ENCODE assay signal across 9 mouse cellular contexts in genomic region chr9:18779476-18779875, GRCm38 (mm10). TPM values are rescaled to one million over a fixed set of nuclear protein-coding genes. Genes with fewer than 3 reads are reported as not detected.
A peak's percentile ranks its signal among the peaks of the same experiment; 100 is the strongest.
DNase-seq lines count a peak whose midpoint lies in the region; ATAC-seq and TF ChIP-seq lines count a peak whose summit lies in the region.
"Had no signal": no experiment of that assay in that cellular context is flagged by ENCODE, and none has a peak within 500 bp of the region (broad histone marks: within the 10 kb centered on the region; RNA-seq: fewer than 3 reads in every experiment).

No protein-coding gene starts in this region.

- no peak overlapping the region; the same call in 1 of the 2 replicates for H3K4me2 ChIP-seq in midbrain, embryonic 11.5 days
- H3K4me2 ChIP-seq in forebrain, embryonic 12.5 days: 0 out of 2 replicates have a peak overlapping the region, but pooled peaks have one; percentile 8
- no peak overlapping the region for H3K4me2 ChIP-seq in intestine, embryonic 16.5 days (ENCODE audit: low read depth, low read length)

- no peak overlapping the region for H3K27ac ChIP-seq in midbrain, embryonic 11.5 days (ENCODE audit: low read depth, low read length)
- H3K27ac ChIP-seq in midbrain, embryonic 10.5 days (replicated peaks): no peak overlapping the region
- H3K27ac ChIP-seq in forebrain, embryonic 12.5 days: no peak overlapping the region
- H3K27ac ChIP-seq in testis, adult 2 months (ENCODE audit: control insufficient read depth, insufficient read depth, low read depth, low read length): peak overlapping the region; percentile 12
- H3K27ac ChIP-seq in intestine, embryonic 16.5 days (ENCODE audit: low read length): no peak overlapping the region

- no peaks in the 10 kb centered on the region for H3K9me3 ChIP-seq in midbrain, embryonic 11.5 days (ENCODE audit: control insufficient read depth, low read length)
- H3K9me3 ChIP-seq in midbrain, embryonic 10.5 days (replicated peaks): peaks cover 7% of the 10 kb centered on the region; the same call in 1 of the 2 replicates
- no peaks in the 10 kb centered on the region for H3K9me3 ChIP-seq in forebrain, embryonic 12.5 days
- no peaks in the 10 kb centered on the region for H3K9me3 ChIP-seq in intestine, embryonic 16.5 days (ENCODE audit: control insufficient read depth, low read length)

- H3K36me3 ChIP-seq in midbrain, embryonic 11.5 days (ENCODE audit: control insufficient read depth, insufficient read depth, low read length): no peaks in the 10 kb centered on the region
- no peaks in the 10 kb centered on the region for H3K36me3 ChIP-seq in midbrain, embryonic 10.5 days
- no peaks in the 10 kb centered on the region for H3K36me3 ChIP-seq in forebrain, embryonic 12.5 days (replicated peaks)
- H3K36me3 ChIP-seq in testis, adult 2 months (ENCODE audit: control insufficient read depth, insufficient read depth, low read length): no peaks in the 10 kb centered on the region
- H3K36me3 ChIP-seq in intestine, embryonic 16.5 days (ENCODE audit: control insufficient read depth, insufficient read depth, low read length): no peaks in the 10 kb centered on the region

- no peaks in the 10 kb centered on the region for H3K27me3 ChIP-seq in midbrain, embryonic 11.5 days (ENCODE audit: control insufficient read depth, insufficient read depth, low read length)
- no peaks in the 10 kb centered on the region for H3K27me3 ChIP-seq in midbrain, embryonic 10.5 days (ENCODE audit: low read depth, poor library complexity, severe bottlenecking)
- no peaks in the 10 kb centered on the region for H3K27me3 ChIP-seq in forebrain, embryonic 12.5 days
- H3K27me3 ChIP-seq in testis, adult 2 months (ENCODE audit: control insufficient read depth, insufficient read depth, low read length): no peaks in the 10 kb centered on the region
- no peaks in the 10 kb centered on the region for H3K27me3 ChIP-seq in intestine, embryonic 16.5 days (replicated peaks; ENCODE audit: control insufficient read depth, insufficient read depth, low read length)

- ATAC-seq in midbrain, embryonic 11.5 days (ENCODE audit: low FRiP score): peak; percentile 57
- 0 out of 2 replicates have a peak, but pooled peaks have one; percentile 23 for ATAC-seq in forebrain, embryonic 12.5 days (ENCODE audit: low FRiP score)
- ATAC-seq in intestine, embryonic 16.5 days: no peak

- WGBS in midbrain, embryonic 11.5 days: 62% methylated on average over 24 of the region's 24 CpGs
- 63% methylated on average over 24 of the region's 24 CpGs for WGBS in midbrain, embryonic 10.5 days
- WGBS in forebrain, embryonic 12.5 days: 70% methylated on average over 24 of the region's 24 CpGs
- 68% methylated on average over 24 of the region's 24 CpGs for WGBS in intestine, embryonic 16.5 days

- TF ChIP-seq CTCF in testis, adult 2 months (IDR thresholded peaks at IDR 0.05; ENCODE audit: control insufficient read depth, insufficient read depth, insufficient replicate concordance, low read depth, low read length): no peak

- H3K9ac ChIP-seq in midbrain, embryonic 11.5 days (ENCODE audit: low read length): no peak overlapping the region
- H3K9ac ChIP-seq in forebrain, embryonic 12.5 days: no peak overlapping the region
- H3K9ac ChIP-seq in intestine, embryonic 16.5 days (ENCODE audit: low read depth, low read length): no peak overlapping the region

- H3K4me1 ChIP-seq in midbrain, embryonic 11.5 days (ENCODE audit: control insufficient read depth, insufficient read depth, low read length): no peaks in the 10 kb centered on the region
- H3K4me1 ChIP-seq in midbrain, embryonic 10.5 days: no peaks in the 10 kb centered on the region
- H3K4me1 ChIP-seq in forebrain, embryonic 12.5 days: no peaks in the 10 kb centered on the region
- peaks cover 9% of the 10 kb centered on the region for H3K4me1 ChIP-seq in testis, adult 2 months (ENCODE audit: control insufficient read depth, insufficient read depth, low read length)
- no peaks in the 10 kb centered on the region for H3K4me1 ChIP-seq in intestine, embryonic 16.5 days (ENCODE audit: control insufficient read depth, insufficient read depth, low read length)

- DNase-seq in midbrain, embryonic 11.5 days (ENCODE audit: low spot score, missing footprints): no peak
- DNase-seq in midbrain, embryonic 10.5 days (ENCODE audit: low spot score): no peak
- peak; percentile 5 for DNase-seq in left cerebral cortex, adult 11 months (ENCODE audit: low spot score)
- no peak for DNase-seq in thymus, postnatal 10 days (ENCODE audit: low spot score in 2 of 2)
- DNase-seq in embryo, embryonic 10 days (ENCODE audit: low spot score): no peak

- TF ChIP-seq POLR2A in testis, adult 2 months (IDR thresholded peaks at IDR 0.05; ENCODE audit: control insufficient read depth, low read depth, low read length): peak; percentile 50; the same call in 1 of the 2 replicates

- no peak overlapping the region for H3K4me3 ChIP-seq in midbrain, embryonic 11.5 days (ENCODE audit: low read depth, low read length)
- no peak overlapping the region for H3K4me3 ChIP-seq in midbrain, embryonic 10.5 days
- H3K4me3 ChIP-seq in forebrain, embryonic 12.5 days (replicated peaks): no peak overlapping the region
- peak overlapping the region; percentile 84 for H3K4me3 ChIP-seq in testis, adult 2 months (ENCODE audit: control insufficient read depth, low read depth, low read length)
- H3K4me3 ChIP-seq in intestine, embryonic 16.5 days (ENCODE audit: low read length): no peak overlapping the region

RNA-seq across cellular contexts. Expression of gene Olfr24, which starts 15.7 kb away (rescaled TPM):
- polyA plus RNA-seq in midbrain, embryonic 11.5 days (2014; fragmentation: Nextera tagmentation; extraction: Ambion mirVana): not detected in 2 replicates
- polyA plus RNA-seq in midbrain, embryonic 10.5 days (2016; fragmentation: Nextera tagmentation; extraction: Ambion mirVana): not detected in 2 replicates
- not detected in 2 replicates for polyA plus RNA-seq in forebrain, embryonic 12.5 days (2016; fragmentation: Nextera tagmentation; extraction: Ambion mirVana)
- polyA plus RNA-seq in testis, adult 2 months (2012; rRNA removed): 0.58 and 1.1 TPM in 2 replicates
- not detected in 2 replicates for polyA plus RNA-seq in intestine, embryonic 16.5 days (2015; fragmentation: Nextera tagmentation; extraction: Ambion mirVana)
- polyA plus RNA-seq: large intestine, adult 2 months had no signal

RNA-seq across cellular contexts. Expression of gene Olfr828, which starts 39.9 kb away (rescaled TPM):
- polyA plus RNA-seq in midbrain, embryonic 11.5 days (2014; fragmentation: Nextera tagmentation; extraction: Ambion mirVana): not detected in 2 replicates
- polyA plus RNA-seq in midbrain, embryonic 10.5 days (2016; fragmentation: Nextera tagmentation; extraction: Ambion mirVana): not detected in 2 replicates
- polyA plus RNA-seq in forebrain, embryonic 12.5 days (2016; fragmentation: Nextera tagmentation; extraction: Ambion mirVana): not detected in 2 replicates
- polyA plus RNA-seq in testis, adult 2 months (2012; rRNA removed): not detected in 2 replicates
- polyA plus RNA-seq in intestine, embryonic 16.5 days (2015; fragmentation: Nextera tagmentation; extraction: Ambion mirVana): not detected in 2 replicates
- polyA plus RNA-seq: large intestine, adult 2 months had no signal
